Mouse (Mus musculus): ENCODE measurements around the gene Lsr.

The Lsr gene

GRCm38 (mm10) chr7:30973251-30973500 lies at the start of gene Lsr:
TSS of gene Lsr (minus strand) at chr7:30973464.
- DNase-seq (ENCODE audit: low spot score), result no peak

DNA sequence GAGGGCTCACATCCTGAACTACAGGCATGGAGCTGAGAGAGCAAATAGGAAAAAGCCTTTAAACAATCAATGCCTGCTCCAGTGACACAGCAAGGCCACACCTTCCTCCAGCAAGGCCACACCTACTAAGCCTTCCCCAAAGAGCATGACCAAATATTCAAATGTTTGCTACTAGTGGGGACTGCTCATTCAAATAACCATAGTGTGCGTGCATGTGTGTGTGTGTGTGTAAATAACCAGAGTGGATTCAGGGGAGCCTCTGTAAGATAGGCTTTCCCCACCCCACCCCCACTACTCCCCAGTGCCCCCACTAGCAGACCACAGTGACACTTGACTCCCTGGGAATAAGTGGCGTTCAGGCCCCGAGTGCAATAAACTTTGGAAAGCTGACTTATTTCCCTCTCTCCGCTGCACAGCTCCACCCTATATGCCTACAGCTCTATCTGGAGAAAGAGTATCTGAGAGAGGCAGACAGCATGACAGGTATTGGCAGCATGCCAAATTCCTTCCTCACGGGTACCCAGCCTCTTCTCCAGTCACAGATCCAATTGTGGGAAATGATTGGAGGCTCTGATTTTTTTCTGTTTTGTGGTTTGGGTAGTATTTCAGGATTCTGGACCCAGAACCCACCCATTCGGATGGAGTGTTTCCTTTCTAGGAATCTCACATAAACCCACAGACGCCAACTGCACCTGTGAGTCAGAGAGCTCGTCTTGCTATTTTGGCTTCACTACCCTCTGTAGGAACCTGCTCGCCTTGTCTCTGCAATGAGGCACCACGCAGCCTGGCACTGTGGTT lies 44.0 kb upstream of the Lsr start:
- peak; percentile 73 for DNase-seq (ENCODE audit: low spot score)

GRCm38 (mm10) chr7:31012971-31013370 lies 39.7 kb upstream of the Lsr start:
- no peak for DNase-seq (ENCODE audit: low spot score)

DNA sequence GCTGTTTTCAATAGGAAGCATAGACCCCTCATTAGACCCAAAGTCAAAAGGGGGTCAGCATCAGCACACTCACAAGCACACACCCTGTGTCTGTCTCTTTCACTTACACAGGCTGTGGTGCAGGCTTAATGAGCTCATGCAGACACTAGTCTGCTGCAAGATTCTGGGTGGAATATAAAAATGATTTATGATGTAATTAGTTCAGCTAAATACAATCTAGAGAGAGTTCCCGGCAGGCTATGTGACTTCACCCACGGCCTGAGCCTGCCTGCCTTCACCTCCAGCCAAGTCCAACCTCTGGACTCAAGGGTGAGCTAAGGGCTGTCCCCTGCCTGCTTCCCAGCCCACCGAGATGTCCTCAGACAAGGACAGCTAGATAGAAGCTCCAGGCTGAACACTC lies 35.6 kb upstream of the Lsr start:
- no peak for DNase-seq (ENCODE audit: low spot score)

DNA sequence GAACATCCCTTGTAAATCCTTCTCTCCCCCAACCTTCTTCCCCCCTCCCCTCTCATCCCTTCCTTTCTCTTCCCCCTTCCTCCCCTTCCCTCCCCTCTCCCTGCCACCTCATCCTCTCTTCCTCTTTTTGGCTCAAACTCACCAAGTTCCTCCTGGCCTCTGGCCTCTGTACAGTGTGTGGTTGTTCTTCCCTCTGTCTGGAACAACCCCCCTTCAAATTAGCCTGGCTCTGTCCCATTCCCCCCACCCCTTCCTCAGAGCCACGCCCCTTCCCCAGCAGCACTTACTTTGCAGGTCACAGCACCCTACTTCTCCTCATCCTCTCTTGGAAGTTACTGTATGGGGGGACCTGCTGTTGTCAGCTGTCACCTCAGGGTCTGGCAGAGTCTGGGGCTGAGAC lies 34.9 kb upstream of the Lsr start:
- no peak for DNase-seq (ENCODE audit: low spot score)

GRCm38 (mm10) chr7:31007775-31008174 lies 34.5 kb upstream of the Lsr start:
- DNase-seq (ENCODE audit: low spot score), result no peak

- no peak for DNase-seq (ENCODE audit: low spot score)
These were observed 29.4 kb upstream of the Lsr start for GRCm38 (mm10) chr7:31002650-31003049.

- DNase-seq (ENCODE audit: low spot score), result no peak
These were observed 27.3 kb upstream of the Lsr start for GRCm38 (mm10) chr7:31000505-31001020.

DNA sequence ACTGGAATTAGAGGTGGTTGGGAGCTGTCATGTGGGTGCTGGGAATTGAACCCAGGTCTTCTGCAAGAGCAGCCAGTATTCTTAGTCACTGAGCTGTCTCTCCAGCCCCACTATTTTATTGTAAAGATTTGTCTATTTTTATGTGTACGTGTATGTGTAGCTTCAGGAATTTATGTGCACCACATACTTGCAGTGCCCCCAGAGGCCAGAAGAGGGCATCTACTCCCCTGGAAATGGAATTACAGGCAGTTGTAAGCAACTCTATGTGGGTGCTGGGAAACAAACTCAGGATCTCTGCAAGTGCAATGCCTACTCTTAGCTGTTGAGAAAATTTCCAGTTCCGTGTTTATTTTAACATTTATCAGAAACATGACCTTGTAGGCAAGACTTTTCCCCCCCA lies 23.2 kb upstream of the Lsr start:
- no peak for DNase-seq (ENCODE audit: low spot score)

DNA sequence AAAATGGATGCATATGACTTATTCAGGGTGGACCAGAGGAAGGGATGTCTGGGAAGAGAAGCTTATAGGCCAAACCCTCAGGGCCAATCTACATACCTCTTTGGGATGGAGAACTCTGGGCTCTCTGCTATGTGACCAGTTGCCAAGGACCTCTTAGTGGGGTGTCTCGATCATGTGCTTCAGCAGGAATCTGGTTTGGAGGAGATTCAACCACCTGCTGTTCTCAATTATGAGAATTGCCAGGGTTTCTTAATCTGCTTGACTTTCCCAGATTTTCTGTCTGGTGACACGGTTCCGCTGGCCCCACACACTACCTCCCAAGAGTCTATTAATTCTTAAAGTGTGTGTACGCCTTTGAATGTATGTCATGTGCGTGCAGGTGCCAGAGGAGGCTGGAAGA lies 20.7 kb upstream of the Lsr start:
- no peak for DNase-seq (ENCODE audit: low spot score)

DNA sequence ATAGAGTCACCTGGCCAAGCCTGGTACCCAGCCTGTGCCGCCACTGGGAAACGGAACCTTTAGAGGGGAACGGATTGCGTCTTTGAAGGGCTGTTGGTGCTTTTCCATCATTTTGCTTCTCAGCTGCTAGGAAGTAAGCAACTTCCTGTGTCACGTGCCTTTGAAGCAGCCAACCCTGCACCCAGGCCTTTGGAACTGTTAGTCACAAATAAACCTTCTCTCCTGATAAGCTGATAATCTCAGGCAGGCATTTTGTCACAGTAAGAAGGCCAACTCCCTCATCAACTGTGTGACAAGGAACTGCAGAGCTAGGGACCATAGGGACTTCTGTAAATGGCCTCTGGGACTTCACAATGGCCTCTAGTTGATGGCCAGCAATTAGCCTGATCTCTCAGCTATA lies 18.9 kb upstream of the Lsr start:
- no peak for DNase-seq (ENCODE audit: low spot score)

DNA sequence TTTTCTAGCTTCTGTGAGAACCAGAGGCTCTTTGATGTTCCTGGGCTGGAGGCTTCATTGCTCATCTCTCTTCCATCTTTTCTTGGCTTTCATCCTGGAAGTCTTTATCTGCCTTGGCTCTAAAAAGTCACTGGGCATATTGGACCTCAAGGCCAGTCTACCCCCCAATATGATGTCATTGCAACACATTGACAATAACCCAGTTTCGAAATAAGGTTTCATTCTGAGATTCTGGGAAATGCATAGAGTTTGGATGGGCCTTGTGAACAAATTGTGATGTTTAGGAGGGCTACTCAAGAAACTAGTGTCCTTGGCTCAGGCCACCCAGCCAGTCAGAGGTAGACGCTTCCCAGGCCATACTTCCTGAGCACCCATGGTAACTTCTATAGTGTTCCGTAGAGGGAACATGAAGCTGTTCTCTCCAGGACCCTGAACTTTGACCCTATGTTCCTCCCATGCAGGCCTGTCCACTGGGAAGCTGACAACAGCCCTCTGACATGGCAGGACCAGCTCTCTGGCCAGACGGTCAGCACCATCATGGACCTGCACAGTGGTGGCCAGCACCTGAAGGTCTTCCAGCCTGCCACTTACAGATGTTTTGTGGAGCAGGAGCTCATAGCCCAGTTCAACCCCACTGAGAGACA lies 15.4 kb upstream of the Lsr start:
- DNase-seq (ENCODE audit: low spot score), result no peak

DNA sequence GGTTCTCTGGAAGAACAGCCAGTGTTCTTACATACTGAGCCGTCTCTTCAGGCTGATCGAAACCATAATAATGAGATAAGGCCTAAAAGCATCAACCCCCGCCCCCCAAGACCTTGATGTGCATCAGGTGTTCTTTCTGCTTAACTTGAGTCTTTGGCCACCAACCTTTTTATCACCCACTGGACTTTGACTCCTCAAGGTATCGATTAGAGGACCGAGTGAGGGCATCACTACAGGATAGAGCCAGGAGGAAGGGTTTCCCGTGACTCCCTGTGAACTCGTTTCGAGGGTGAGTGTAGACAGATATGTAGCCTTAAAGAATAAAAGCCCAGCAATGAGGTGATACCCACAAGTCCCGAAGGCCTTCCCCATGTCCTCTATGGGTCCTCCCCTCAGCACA lies 12.1 kb upstream of the Lsr start:
- DNase-seq (ENCODE audit: low spot score), result no peak

DNA sequence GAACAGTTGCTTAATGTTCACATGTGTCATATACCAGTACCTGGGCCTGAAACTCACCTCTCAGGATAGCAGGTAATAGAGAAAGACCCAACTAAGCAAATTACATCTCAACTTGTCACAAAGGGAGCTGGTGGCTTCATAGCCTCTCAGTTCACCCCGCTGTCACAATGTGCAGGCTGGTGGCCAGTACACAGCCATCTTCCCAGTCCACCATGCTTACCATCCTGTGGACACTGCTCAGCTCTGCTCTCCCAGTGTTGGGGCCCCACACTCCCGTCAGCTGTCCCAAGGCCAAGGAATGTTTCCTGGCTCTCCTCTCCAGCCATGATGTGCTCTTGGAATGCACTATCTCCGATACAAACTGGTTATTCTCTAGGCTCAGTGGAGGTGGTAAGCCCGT lies 8.4 kb upstream of the Lsr start:
- DNase-seq (ENCODE audit: low spot score), result no peak

GRCm38 (mm10) chr7:30973501-30974289 lies 431 bp upstream of the Lsr start, which contains the start of gene Fam187b:
TSS of gene Fam187b (plus strand) at chr7:30973790.
- DNase-seq (ENCODE audit: low spot score), result no peak

- DNase-seq (ENCODE audit: low spot score), result no peak
These were observed 626 bp downstream of the Lsr start for GRCm38 (mm10) chr7:30972426-30973250.

- no peak for DNase-seq (ENCODE audit: low spot score)
These were observed 1.4 kb downstream of the Lsr start for GRCm38 (mm10) chr7:30971901-30972300.

DNA sequence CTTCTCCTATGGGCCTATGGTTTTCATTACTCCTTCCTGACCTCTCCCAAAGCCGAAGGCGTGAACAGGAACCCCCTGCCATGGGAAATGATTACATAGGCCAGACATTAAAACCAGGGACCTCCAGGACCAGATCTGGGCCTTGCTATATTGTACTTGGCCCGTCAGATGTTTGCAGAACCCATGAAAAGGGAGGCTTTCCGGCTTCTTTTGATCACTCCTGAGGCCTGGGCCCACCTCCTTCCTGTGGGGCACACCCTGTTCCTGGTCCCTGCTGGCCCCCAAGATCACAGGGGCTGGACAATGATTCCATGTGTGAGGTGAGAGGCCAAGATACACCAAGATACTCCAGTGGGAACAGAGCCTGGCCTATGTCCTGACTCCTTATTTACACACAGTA lies 4.1 kb downstream of the Lsr start:
- no peak for DNase-seq (ENCODE audit: low spot score)

DNA sequence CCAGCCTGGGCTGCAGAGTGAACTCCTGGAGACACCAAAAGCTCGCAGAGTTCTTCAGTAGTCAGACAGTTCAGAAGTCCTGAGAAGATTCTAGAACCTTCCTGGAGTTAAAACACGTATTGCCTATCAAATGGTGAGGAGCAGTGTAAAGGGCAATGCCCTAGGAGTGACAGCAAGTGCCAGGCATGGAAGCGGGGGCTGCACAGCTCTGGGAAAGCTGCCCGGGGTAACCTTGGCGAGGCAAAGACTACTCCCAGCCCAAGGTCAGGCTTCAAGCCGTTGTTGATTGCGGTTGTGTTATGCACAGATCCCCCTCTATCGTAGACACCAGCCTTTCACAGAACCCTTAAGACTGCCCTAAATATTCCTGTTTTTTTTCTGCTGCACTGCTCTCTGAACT lies 4.7 kb downstream of the Lsr start:
- no peak for DNase-seq (ENCODE audit: low spot score)

DNA sequence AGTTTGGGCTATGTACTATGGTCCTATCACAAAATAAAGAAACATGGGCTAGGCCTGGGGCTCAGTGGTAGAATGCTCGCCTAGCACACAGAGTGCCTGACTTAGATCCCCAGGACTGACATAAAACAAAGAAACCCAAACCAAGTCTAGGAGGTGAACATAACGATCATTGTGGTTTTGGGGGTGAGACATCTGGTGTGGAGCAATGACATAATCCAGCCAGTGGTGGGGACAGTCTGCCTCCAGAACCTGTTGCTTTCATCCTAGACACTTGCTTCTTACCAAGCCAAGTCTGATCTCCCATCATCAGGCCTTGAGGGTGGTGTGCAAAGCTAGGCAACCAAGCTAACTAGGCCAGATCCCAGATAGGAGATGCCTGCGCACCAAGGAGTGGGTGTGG lies 6.6 kb downstream of the Lsr start:
- no peak for DNase-seq (ENCODE audit: low spot score)

DNA sequence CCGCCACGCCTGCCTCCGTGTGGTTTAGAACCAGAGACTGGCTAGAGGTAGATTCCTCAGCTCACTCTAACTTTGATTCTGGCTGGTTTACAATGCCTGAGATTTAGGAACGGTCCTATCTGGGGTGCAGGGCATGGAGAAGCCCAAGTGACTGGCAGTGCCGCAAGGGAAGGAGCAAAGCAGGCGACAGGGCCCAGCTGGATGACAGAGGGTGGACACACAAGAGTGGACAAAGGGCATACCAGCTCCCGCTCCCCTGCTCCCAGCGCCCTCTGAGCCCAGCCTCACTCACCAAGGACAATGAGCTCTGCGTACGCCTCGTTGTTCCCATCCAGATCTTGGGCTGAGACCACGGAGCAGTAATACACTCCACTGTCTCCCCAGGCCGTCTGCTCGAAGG lies 7.6 kb downstream of the Lsr start:
- no peak for DNase-seq (ENCODE audit: low spot score)

GRCm38 (mm10) chr7:30964366-30964765 lies 8.9 kb downstream of the Lsr start:
- DNase-seq (ENCODE audit: low spot score), result no peak

All from left cerebral cortex, adult 11 months (tissue).